Mouse (Mus musculus) left cerebral cortex, adult 2 months (tissue): ENCODE measurements at regions not wholly inside any gene's neighbourhood (a gene's known extent, or its start where the extent isn't known, plus 50 kb on each side); places are given as distances from the start of the nearest gene placed in this dataset.
"Not testable (repeated sequence)": the region's sequence is repeated elsewhere in the genome, so short reads cannot be mapped to it uniquely, and the experiment has no call there.

Experiments
- DNase-seq, 2 experiments: peaks; one replicate each; pipeline ENCODE4 v3.0.0; 2021 to 2022; ENCODE audit warnings: low spot score in 2 of 2, mixed read lengths in 1 of 2; ENCODE audit errors: extremely low spot score in 1 of 2
- H3K27ac ChIP-seq: fragments of 200-600 bp; 2 replicates; pipeline ENCODE4 v1.8.1; 2022
- H3K4me3 ChIP-seq: fragments of 200-600 bp; 2 replicates; pipeline ENCODE4 v1.8.1; 2022
- CTCF ChIP-seq: fragments of 200-600 bp; IDR thresholded peaks from 2 replicates; pipeline ENCODE4 v1.8.1; 2022; ENCODE audit warnings: antibody characterized with exemption, mild to moderate bottlenecking, moderate library complexity
- intact Hi-C: fragments of 180-260 bp; cut with DNase I; formaldehyde crosslinking; loops from one replicate; pipeline ENCODE4 v1.15.1; 2025

GRCm38 (mm10) chr17:82674593-82674992 is 540.5 kb upstream of the Pkdcc start:
- DNase-seq: no peak
- intact Hi-C loops: no loop called here
- no peak for TF ChIP-seq CTCF
- H3K4me3 ChIP-seq: no peak overlapping the region
- H3K27ac ChIP-seq: no peak overlapping the region

DNA sequence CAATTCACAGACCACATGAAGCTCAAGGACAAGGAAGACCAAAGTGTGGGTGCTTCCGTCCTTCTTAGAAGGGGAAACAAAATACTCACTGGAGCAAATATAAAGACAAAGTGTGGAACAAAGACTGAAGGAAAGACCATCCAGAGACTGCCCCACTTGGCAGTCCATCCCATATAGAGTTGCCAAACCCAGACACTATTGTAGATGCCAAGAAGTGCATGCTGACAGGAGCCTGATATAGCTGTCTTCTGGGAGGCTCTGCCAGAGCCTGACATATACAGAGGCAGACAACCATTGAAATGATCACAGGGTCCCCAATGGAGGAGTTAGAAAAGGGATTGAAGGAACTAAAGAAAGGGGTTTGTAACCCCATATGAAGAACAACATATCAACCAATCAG is 548.5 kb upstream of the Pkdcc start:
- H3K27ac ChIP-seq, intact Hi-C loops, H3K4me3 ChIP-seq, DNase-seq: not testable (repeated sequence)

- no peak for DNase-seq
- Histone ChIP-seq H3K4me3 (no peak overlapping the region), H3K27ac (no peak overlapping the region)
- no peak for TF ChIP-seq CTCF
- intact Hi-C loops: no loop called here
Measured at GRCm38 (mm10) chr17:82664352-82664751, 550.7 kb upstream of the Pkdcc start.

- intact Hi-C loops: no loop called here
- Histone ChIP-seq H3K4me3 (no peak overlapping the region), H3K27ac (no peak overlapping the region)
- no peak for DNase-seq
- TF ChIP-seq CTCF: no peak
Measured at GRCm38 (mm10) chr17:82636459-82637189, 578.5 kb upstream of the Pkdcc start.

DNA sequence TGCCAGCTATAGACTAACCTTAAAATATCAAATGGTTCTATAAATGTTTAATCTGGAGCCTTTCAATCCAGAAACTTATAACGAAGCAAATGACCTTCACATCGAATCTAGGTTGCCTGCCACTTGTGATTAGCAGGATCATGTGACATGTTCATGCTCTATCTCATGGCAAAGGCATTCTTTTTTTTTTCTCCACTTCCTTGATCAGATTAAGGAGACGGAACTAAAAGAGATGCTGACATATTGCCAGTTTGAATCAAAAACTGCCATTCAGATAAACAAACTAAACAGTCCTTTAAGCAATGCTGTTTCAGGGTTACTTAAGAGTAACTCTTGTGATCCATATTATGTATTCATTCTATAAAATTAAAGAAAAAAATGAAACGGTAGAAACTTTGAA is 579.2 kb upstream of the Pkdcc start:
- TF ChIP-seq CTCF: no peak
- intact Hi-C loops: no loop called here
- H3K4me3 ChIP-seq: no peak overlapping the region
- no peak overlapping the region for H3K27ac ChIP-seq
- DNase-seq: no peak

DNA sequence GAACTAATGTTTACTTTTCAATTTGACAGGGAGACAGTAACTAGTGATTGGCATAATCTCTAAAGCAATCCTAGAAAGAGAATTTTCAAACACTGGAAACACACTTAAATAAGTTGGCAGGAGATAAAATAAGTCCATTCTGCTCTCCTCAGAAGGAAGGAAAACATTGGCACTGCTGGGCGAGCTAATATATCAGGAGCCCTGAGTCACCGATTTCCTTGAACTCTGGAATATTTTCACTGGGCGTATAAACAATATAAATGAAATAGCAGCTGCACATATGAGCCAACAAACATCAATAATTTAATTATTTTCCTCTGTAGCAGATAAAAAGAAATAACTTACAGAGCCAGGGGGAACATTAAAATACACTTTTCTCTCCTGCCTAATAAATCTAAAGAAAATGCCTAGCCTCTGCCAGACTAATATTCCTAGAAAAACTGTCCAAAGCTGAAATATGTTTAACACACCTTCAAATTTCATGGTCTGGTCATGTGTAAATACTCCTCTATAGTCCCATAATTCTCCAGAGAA is 608.4 kb upstream of the Pkdcc start:
- no peak for DNase-seq
- Histone ChIP-seq H3K4me3 (no peak overlapping the region), H3K27ac (no peak overlapping the region)
- no peak for TF ChIP-seq CTCF
- intact Hi-C loops: no loop called here

DNA sequence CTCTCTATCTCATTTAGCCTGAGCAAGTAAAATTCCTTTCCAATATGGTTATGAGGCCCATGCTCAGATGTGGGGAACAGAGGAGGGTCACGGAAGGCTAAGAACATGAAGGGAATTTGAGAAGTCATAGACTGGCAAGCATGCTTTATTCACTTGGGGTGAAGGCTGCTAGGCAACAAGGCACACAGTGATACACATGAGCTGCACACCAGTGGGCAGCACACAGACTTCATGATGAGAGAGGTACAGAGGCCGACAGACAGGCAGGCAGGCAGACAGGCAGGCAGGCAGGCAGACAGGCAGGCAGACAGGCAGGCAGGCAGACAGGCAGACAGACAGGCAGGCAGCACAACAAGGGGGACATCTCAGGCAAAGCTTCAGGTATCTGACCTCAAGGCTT is 631.3 kb upstream of the Pkdcc start:
- intact Hi-C loops: loop anchor here (1.0 kb wide), 1 partner anchor 8 kb away; no protein-coding TSS in a partner anchor
- H3K27ac ChIP-seq: no peak overlapping the region
- TF ChIP-seq CTCF: no peak
- no peak overlapping the region for H3K4me3 ChIP-seq
- DNase-seq: no peak

- no peak overlapping the region for H3K27ac ChIP-seq
- H3K4me3 ChIP-seq: no peak overlapping the region
- no peak for TF ChIP-seq CTCF
- no peak for DNase-seq
- intact Hi-C loops: no loop called here
Measured at GRCm38 (mm10) chr17:82533521-82533920, 681.6 kb upstream of the Pkdcc start.

- no peak for TF ChIP-seq CTCF
- intact Hi-C loops: no loop called here
Measured at GRCm38 (mm10) chr17:82518129-82518528, 697.0 kb upstream of the Pkdcc start.

GRCm38 (mm10) chr17:82516850-82517249 is 698.2 kb upstream of the Pkdcc start:
- H3K4me3 ChIP-seq: no peak overlapping the region
- intact Hi-C loops: no loop called here
- no peak overlapping the region for H3K27ac ChIP-seq
- TF ChIP-seq CTCF: no peak
- no peak for DNase-seq

More at GRCm38 (mm10) chr17:82518129-82518528, 697.0 kb upstream of the Pkdcc start:
- no peak overlapping the region for H3K4me3 ChIP-seq
- no peak for DNase-seq
- no peak overlapping the region for H3K27ac ChIP-seq

GRCm38 (mm10) chr17:82513816-82514215 is 701.3 kb upstream of the Pkdcc start:
- Histone ChIP-seq H3K4me3 (no peak overlapping the region), H3K27ac (no peak overlapping the region)
- TF ChIP-seq CTCF: no peak
- no peak for DNase-seq
- intact Hi-C loops: no loop called here

DNA sequence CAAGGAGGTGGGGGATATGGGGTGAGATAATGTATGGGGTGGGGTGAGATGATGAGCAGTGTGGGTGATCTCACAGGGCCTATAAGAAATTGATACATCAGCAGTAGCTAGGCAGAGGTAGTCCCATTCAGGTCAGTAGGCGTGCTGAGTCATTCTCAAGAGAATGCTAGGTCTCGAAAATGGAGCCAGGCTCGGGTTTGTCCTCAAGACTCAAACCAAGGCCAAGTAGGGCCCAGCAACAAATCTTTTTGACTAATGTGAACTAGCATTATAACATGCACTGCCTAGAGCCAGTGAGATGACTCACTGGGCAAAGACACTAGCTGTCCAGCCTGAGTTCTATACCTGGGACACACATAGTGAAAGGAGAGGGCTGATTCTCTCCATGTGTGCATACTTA is 710.8 kb upstream of the Pkdcc start:
- no peak for DNase-seq
- TF ChIP-seq CTCF: no peak
- intact Hi-C loops: no loop called here
- Histone ChIP-seq H3K4me3 (no peak overlapping the region), H3K27ac (no peak overlapping the region)

GRCm38 (mm10) chr17:82485544-82485943 is 729.5 kb upstream of the Pkdcc start:
- H3K4me3 ChIP-seq: no peak overlapping the region
- H3K27ac ChIP-seq: no peak overlapping the region
- TF ChIP-seq CTCF: no peak
- intact Hi-C loops: loop anchor here (10.0 kb wide), 1 partner anchor 229 kb away; no protein-coding TSS in a partner anchor
- DNase-seq: no peak
